Mouse (Mus musculus) kidney, postnatal 0 days (tissue): ENCODE data around the gene Tfe3. TPM values are rescaled to one million over a fixed set of nuclear protein-coding genes. Genes with fewer than 3 reads are reported as not detected.

ENCODE experiments used
- ATAC-seq: fragments of 200-750 bp; cut with Nextera tagmentation; replicated peaks from 2 replicates; pipeline ENCODE4 v1.8.0; 2017; ENCODE audit warnings: low read depth, moderate number of reproducible peaks, moderate TSS enrichment, moderate library complexity; ENCODE audit not compliant: low FRiP score
- DNase-seq: peaks from one replicate; pipeline ENCODE4 v3.0.0-alpha.2; 2016; ENCODE audit warnings: low spot score
- H3K27ac ChIP-seq: fragments of 300-500 bp; sonication (generic); 2 replicates; pipeline ENCODE4 v1.5.1; 2014; ENCODE audit warnings: mild to moderate bottlenecking
- H3K27me3 ChIP-seq: fragments of 300-500 bp; sonication (generic); 2 replicates; pipeline ENCODE4 v1.6.1; 2014; ENCODE audit warnings: low read length, mixed read lengths; ENCODE audit not compliant: insufficient read depth
- H3K36me3 ChIP-seq: fragments of 300-500 bp; sonication (generic); 2 replicates; pipeline ENCODE4 v1.6.1; 2014; ENCODE audit warnings: low read length, mixed read lengths; ENCODE audit not compliant: insufficient read depth
- H3K4me1 ChIP-seq: fragments of 300-500 bp; sonication (generic); replicated peaks from 2 replicates; pipeline ENCODE4 v1.6.1; 2014; ENCODE audit warnings: antibody characterized with exemption, low read length, mixed read lengths; ENCODE audit not compliant: insufficient read depth
- H3K4me2 ChIP-seq: fragments of 300-500 bp; sonication (generic); 2 replicates; pipeline ENCODE4 v1.6.1; 2014; ENCODE audit warnings: mild to moderate bottlenecking, low read length, moderate library complexity, mixed read lengths
- H3K4me3 ChIP-seq: fragments of 300-500 bp; sonication (generic); replicated peaks from 2 replicates; pipeline ENCODE4 v1.5.1; 2014; ENCODE audit warnings: low read depth, low read length
- H3K9ac ChIP-seq: fragments of 300-500 bp; sonication (generic); 2 replicates; pipeline ENCODE4 v1.6.1; 2014; ENCODE audit warnings: low read depth, low read length
- H3K9me3 ChIP-seq: fragments of 300-500 bp; sonication (generic); replicated peaks from 2 replicates; pipeline ENCODE4 v1.6.1; 2016; ENCODE audit warnings: low read length, inconsistent platforms, mixed read lengths
- CTCF ChIP-seq: IDR thresholded peaks from 2 replicates; pipeline ENCODE4 v1.5.1; 2016; ENCODE audit warnings: antibody characterized with exemption, low read depth, mild to moderate bottlenecking, moderate library complexity
- WGBS: fragments of 180-500 bp; shearing (Covaris S2); extraction: QIAGEN DNeasy Blood & Tissue Kit; methylation state at CpG from one replicate; pipeline ENCODE4 v1.1.7; 2014; 5-methylcytosine and 5-hydroxymethylcytosine counted together
- polyA plus RNA-seq: library from polyadenylated mRNA; unstranded; fragments of >200 nt; fragmentation: Nextera tagmentation; extraction: Ambion mirVana; gene quantifications from 2 replicates; pipeline ENCODE4 v1.2.1, GENCODE M21; 2015

Gene Tfe3
- polyA plus RNA-seq, 1 experiment from 2014 or later, result 22.9 TPM

DNA sequence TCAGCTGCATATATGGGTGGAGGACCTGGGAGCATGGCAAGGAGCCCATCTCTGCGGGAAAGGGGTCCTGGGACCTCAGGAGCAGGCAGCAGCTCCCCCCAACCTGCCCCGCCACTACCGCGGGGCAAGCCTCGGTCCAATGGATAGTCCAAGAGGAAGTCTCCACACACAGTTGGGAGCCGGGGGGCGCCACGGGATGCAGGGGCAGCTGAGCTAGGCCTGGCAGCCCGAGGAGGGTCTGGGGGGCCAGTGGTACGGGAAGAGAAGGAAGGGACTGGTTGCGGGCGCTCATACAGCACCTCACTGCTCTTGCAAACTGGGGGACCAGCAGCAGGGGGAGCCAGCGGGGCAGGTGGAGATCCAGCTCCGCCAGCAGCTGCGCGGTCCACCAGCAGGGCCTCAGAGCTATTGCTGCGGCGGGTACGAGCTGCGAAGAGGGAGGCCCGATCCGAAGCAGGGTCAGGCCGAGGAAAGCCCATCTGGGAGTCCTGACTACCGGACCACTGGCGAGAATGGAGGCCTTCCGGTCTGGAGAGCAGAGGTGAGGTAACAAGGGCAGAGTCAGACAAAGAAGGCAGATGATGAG, 28.7 kb upstream of the Tfe3 start:
- H3K4me3 ChIP-seq, result no peak overlapping the region
- H3K4me1 ChIP-seq, result no peaks in the 10 kb centered on the region
- H3K27me3 ChIP-seq, result no peaks in the 10 kb centered on the region
- no peak overlapping the region for H3K4me2 ChIP-seq
- no peak overlapping the region for H3K9ac ChIP-seq
- WGBS, result 48% methylated on average over 25 of the region's 26 CpGs
- ATAC-seq (peak; percentile 38; the same call in 1 of the 2 replicates), DNase-seq (peak; percentile 42)
- TF ChIP-seq CTCF, result peak; percentile 65
- 0 out of 2 replicates have a peak, but pooled peaks cover 3% of the 10 kb centered on the region for H3K36me3 ChIP-seq
- H3K9me3 ChIP-seq, result no peaks in the 10 kb centered on the region
- no peak overlapping the region for H3K27ac ChIP-seq

- Histone ChIP-seq H3K9ac (no peak overlapping the region), H3K27ac (peak overlapping the region; percentile 77), H3K9me3 (no peaks in the 10 kb centered on the region), H3K27me3 (no peaks in the 10 kb centered on the region), H3K4me3 (no peak overlapping the region), H3K36me3 (0 out of 2 replicates have a peak, but pooled peaks cover 3% of the 10 kb centered on the region), H3K4me2 (peak overlapping the region; percentile 27), H3K4me1 (no peaks in the 10 kb centered on the region)
- peak; percentile 50 for DNase-seq
- peak; percentile 86 for ATAC-seq
- WGBS, result 65% methylated on average over 14 of the region's 14 CpGs
- no peak for TF ChIP-seq CTCF
Observed at GRCm38 (mm10) chrX:7739336-7740081, 22.9 kb upstream of the Tfe3 start.

DNA sequence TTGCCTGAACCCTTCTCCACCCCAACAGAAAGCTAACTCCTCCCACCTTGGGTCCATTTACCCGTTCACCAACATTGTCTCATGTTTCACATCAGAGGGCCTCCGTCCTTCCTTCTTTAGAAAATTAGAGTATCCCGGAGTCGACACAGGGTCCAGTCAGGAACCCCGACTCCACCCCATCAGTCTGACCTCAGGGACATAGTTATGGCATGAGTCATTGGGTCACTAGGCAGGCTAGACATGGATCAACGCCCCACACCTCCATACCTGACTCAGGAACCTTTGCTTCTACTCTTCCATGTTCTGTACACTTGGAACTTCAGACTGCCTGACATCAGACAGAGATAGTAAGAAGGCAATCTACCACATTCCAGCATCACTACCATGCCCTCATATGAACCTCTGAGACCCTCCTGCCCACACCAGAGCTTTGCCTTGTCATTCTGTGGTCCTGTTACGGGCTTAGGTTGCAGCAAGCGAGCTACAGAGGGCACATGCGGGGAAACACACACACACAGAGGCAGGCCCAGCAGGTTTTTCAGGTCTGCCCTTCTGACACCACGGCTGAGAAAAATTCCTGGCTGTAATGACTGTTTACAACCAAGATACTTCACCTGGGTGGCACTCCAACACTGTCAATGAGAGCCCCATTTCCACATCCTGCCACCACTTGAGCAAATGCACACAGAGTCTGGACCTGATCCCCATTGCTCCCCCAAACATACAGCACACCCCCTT, 22.1 kb upstream of the Tfe3 start:
- DNase-seq (peak; percentile 44), ATAC-seq (peak; percentile 69; the same call in 1 of the 2 replicates)
- H3K4me2 ChIP-seq, result peak overlapping the region; percentile 32; the same call in 1 of the 2 replicates
- H3K36me3 ChIP-seq, result 0 out of 2 replicates have a peak, but pooled peaks cover 3% of the 10 kb centered on the region
- no peak for TF ChIP-seq CTCF
- 52% methylated on average over 10 of the region's 10 CpGs for WGBS
- no peak overlapping the region for H3K4me3 ChIP-seq
- no peak overlapping the region for H3K9ac ChIP-seq
- H3K27me3 ChIP-seq, result no peaks in the 10 kb centered on the region
- H3K9me3 ChIP-seq, result no peaks in the 10 kb centered on the region
- H3K4me1 ChIP-seq, result no peaks in the 10 kb centered on the region
- peak overlapping the region; percentile 77 for H3K27ac ChIP-seq

- TF ChIP-seq CTCF, result no peak
- peak overlapping the region; percentile 32; the same call in 1 of the 2 replicates for H3K4me2 ChIP-seq
Observed at GRCm38 (mm10) chrX:7741103-7741502, 21.3 kb upstream of the Tfe3 start.

DNA sequence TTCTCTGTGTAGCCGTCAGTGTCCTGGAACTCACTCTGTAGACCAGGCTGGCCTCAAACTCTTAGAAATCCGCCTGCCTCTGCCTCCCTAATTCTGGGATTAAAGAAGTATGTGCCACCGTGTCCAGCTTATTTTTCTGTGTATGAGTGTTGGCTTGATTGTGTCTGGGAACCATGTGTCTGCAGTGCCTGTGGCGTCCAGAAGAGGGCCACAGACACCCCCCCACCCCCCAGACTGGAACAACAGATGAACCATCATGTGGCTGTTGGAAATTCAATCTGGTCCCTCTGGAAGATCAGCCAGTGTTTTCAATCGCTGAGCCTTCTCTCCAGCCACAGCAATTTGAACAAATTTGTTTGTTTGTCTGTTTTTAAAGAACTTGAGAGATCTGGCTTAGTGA, 18.9 kb upstream of the Tfe3 start:
- 66% methylated on average over 5 of the region's 5 CpGs for WGBS
- no peak overlapping the region for H3K4me3 ChIP-seq
- no peak overlapping the region for H3K4me2 ChIP-seq
- DNase-seq (no peak), ATAC-seq (no peak)
- H3K9me3 ChIP-seq, result no peaks in the 10 kb centered on the region
- H3K27me3 ChIP-seq, result no peaks in the 10 kb centered on the region
- H3K4me1 ChIP-seq, result no peaks in the 10 kb centered on the region
- H3K9ac ChIP-seq, result no peak overlapping the region
- no peak overlapping the region for H3K27ac ChIP-seq
- no peaks in the 10 kb centered on the region for H3K36me3 ChIP-seq
- TF ChIP-seq CTCF, result peak; percentile 42; the same call in 1 of the 2 replicates

More at GRCm38 (mm10) chrX:7741103-7741502, 21.3 kb upstream of the Tfe3 start:
- 0 out of 2 replicates have a peak, but pooled peaks cover 3% of the 10 kb centered on the region for H3K36me3 ChIP-seq
- WGBS, result 77% methylated on average over 5 of the region's 5 CpGs
- H3K9me3 ChIP-seq, result no peaks in the 10 kb centered on the region
- no peak overlapping the region for H3K9ac ChIP-seq
- ATAC-seq, result no peak
- no peak for DNase-seq
- H3K4me1 ChIP-seq, result no peaks in the 10 kb centered on the region
- H3K27me3 ChIP-seq, result no peaks in the 10 kb centered on the region
- peak overlapping the region; percentile 18 for H3K4me3 ChIP-seq
- H3K27ac ChIP-seq, result peak overlapping the region; percentile 77

DNA sequence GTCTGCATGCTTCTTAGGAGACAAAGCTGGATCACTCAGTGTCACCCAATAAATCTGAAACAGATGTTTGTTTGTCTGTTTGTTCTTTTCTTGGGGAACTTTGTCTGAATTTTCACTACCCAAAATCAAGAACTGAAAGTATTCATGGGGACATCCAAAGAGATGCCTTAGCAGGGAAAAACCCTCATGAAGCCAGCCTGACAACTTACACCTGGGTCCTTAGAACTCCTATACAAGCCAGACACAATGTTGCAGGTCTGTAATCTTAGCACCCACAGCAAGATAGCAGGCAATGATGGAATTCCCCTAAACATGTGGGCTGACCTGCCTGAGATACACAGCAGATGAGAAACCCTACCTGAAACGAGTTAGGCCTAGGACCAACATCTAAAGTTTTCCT, 17.4 kb upstream of the Tfe3 start:
- DNase-seq (no peak), ATAC-seq (no peak)
- H3K9ac ChIP-seq, result no peak overlapping the region
- H3K27ac ChIP-seq, result no peak overlapping the region
- no peaks in the 10 kb centered on the region for H3K4me1 ChIP-seq
- no peak overlapping the region for H3K4me3 ChIP-seq
- H3K4me2 ChIP-seq, result no peak overlapping the region
- H3K9me3 ChIP-seq, result no peaks in the 10 kb centered on the region
- WGBS, result 47% methylated on average over 1 of the region's 1 CpGs
- no peak for TF ChIP-seq CTCF
- no peaks in the 10 kb centered on the region for H3K36me3 ChIP-seq
- no peaks in the 10 kb centered on the region for H3K27me3 ChIP-seq
